Mouse (Mus musculus) heart, postnatal 14 days (tissue): Measurements from ENCODE around the gene Ttyh1. TPM values are rescaled to one million over a fixed set of nuclear protein-coding genes. Genes with fewer than 3 reads are reported as not detected.

Source experiments
- DNase-seq, 2 experiments: peaks; one replicate each; pipeline ENCODE4 v3.0.0; 2021 to 2022
- intact Hi-C: fragments of 180-260 bp; cut with DNase I; formaldehyde crosslinking; loops from one replicate; pipeline ENCODE4 v1.15.1; 2025
- total RNA-seq, 2 experiments: library from RNA; stranded (reverse); gene quantifications; 2 replicates each; pipeline ENCODE4 v1.2.3; 2021

Ttyh1 gene
- total RNA-seq, 2 experiments from 2014 or later, result 1.9 to 2.0 TPM

DNA sequence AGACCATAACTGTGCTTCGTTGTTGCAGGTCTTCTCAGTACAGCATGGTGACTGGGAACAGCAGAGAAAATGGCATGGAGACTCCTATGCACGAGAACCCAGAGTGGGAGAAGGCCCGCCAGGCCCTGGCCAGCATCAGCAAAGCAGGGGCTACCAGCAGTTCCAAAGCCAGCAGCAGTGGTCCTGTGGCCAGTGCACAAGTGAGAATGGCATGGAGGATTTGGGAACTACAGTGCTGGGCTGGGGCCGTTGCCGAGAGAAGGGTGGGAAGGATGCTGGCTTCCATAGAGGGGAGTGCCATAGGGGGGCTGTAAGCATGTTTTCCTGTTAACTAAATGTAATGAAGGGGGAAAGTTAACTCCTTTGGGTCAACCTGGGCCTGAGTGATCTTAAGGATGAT lies 20.2 kb downstream of the Ttyh1 start:
- DNase-seq, result no peak
- intact Hi-C loops, result loop anchor here (5.0 to 10.0 kb wide), 2 partner anchors 155 to 668 kb away; no protein-coding TSS in a partner anchor

DNA sequence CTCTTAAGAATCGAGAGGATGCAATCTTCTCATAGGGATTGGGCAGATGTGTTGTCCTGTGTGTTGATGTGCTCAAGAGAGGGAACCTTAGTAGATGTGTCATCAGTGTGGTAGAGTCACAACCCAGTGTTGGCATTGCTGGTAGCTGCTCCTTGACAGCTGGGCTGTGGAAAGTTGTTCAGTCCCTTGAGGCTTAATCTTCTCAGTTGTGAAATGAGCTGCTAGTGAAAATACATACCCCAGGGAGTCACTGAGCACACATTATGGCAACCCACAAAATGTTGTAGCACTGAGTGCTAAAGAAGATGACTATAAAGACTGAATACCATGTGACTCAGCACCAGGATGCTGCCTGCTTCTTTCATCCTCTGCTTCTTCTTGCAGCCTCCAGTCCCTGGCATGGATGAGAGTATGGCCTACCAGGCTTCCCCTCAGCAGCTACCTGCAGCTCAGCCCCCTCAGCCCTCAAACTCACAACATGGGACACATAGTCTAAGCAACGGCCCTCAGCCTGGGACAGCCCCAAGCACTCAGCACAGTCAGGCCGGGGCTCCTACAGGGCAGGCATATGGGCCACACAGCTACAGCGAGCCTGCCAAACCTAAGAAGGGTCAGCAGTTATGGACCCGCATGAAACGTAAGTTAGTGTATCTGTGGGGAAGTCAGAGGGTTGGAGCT lies 22.6 kb downstream of the Ttyh1 start:
- no peak for DNase-seq
- intact Hi-C loops, result loop anchor here (10.0 kb wide), 2 partner anchors 477 to 943 kb away; partner anchors contain the start of genes Epn1 and Leng1

DNA sequence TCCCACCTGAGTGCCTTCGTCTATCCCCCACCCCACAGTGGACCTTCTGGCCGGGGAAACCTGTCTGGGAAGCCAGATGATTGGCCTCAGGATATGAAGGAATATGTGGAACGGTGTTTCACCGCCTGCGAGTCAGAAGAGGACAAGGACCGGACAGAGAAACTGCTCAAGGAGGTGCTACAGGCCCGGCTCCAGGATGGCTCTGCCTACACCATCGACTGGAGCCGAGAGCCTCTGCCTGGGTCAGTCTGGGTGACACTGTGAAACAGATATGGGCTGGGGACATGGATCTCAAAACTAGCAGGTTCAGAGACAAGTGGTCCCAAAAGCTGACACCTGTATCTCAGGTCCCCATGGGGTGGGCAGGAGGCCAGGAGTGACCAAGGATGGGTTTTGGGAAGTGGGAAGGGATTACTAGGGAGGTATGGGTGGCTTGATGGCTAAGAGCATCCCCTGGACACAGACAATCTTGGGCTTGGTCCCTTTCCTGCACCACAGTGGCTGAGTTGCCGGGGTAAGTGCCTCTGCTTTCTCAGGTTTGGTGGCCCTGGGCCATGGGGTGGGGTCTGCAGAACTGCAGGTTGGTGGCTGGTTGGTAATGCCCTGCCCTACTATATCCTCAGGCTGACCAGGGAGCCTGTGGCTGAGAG lies 23.7 kb downstream of the Ttyh1 start:
- DNase-seq, result no peak
- intact Hi-C loops, result loop anchor here (10.0 kb wide), 2 partner anchors 478 to 942 kb away; partner anchors contain the start of genes Epn1 and Leng1

DNA sequence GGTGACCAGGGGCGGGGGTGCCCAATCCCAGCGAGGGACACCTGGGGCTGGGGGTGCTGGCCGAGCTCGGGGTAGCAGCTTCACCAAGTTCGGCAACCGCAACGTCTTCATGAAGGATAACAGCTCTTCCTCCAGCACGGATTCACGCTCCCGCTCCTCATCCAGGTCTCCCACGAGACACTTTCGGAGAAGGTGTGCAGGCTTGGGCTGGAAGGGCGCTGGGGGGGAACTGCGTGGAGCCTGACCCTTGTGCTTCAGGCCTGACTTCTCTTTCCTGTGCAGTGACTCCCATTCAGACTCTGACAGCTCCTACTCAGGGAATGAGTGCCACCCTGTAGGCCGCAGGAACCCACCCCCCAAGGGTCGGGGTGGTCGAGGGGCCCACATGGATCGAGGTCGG lies 24.3 kb downstream of the Ttyh1 start:
- intact Hi-C loops, result loop anchor here (10.0 kb wide), 2 partner anchors 479 to 941 kb away; partner anchors contain the start of genes Epn1 and Leng1
- DNase-seq, result no peak

DNA sequence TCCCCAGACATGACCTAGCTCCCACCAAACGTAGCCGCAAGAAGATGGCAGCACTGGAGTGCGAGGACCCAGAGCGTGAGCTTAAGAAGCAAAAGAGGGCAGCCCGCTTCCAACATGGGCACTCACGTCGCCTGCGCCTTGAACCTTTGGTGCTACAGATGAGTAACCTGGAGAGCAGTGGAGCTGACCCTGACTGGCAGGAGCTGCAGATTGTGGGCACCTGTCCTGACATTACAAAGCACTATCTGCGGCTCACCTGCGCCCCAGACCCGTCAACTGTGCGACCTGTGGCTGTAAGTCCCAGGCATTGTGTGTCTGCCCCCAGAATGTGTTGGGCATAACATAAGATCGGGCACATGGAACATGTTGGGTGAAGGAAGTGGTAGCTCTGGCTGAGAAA lies 24.8 kb downstream of the Ttyh1 start:
- DNase-seq, result peak in 1 of 2 experiments; percentile 0
- intact Hi-C loops, result loop anchor here (10.0 kb wide), 2 partner anchors 479 to 941 kb away; partner anchors contain the start of genes Epn1 and Leng1

DNA sequence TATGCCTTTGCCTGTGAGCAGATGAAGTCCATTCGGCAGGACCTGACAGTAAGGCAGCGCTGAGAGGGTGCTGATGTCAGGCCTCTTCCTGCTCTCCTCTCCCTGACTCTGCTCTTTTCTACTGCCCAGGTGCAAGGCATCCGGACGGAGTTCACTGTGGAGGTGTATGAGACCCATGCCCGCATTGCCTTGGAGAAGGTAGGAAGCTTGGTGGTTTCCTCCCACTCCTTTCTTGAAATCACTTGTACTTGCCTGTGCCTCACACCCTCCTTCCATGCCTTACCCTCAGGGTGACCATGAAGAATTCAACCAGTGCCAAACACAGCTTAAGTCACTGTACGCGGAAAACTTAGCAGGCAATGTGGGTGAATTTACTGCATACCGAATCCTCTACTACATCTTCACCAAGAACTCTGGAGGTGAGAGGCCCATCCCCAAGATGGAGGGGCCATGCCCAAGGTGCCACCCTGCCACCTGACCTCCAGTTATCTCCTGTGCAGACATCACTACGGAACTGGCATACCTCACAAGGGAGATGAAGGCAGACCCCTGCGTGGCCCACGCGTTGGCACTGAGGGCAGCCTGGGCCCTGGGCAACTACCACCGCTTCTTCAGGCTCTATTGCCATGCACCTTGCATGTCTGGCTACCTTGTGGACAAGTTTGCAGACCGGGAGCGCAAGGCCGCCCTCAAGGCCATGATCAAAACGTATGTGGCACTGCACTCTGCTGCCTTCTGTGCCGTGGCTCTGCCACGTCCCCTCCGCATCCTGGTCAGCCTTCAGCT lies 25.8 kb downstream of the Ttyh1 start:
- intact Hi-C loops, result loop anchor here (10.0 kb wide), 2 partner anchors 480 to 940 kb away; partner anchors contain the start of genes Epn1 and Leng1
- peak in 1 of 2 experiments; percentile 0 for DNase-seq

DNA sequence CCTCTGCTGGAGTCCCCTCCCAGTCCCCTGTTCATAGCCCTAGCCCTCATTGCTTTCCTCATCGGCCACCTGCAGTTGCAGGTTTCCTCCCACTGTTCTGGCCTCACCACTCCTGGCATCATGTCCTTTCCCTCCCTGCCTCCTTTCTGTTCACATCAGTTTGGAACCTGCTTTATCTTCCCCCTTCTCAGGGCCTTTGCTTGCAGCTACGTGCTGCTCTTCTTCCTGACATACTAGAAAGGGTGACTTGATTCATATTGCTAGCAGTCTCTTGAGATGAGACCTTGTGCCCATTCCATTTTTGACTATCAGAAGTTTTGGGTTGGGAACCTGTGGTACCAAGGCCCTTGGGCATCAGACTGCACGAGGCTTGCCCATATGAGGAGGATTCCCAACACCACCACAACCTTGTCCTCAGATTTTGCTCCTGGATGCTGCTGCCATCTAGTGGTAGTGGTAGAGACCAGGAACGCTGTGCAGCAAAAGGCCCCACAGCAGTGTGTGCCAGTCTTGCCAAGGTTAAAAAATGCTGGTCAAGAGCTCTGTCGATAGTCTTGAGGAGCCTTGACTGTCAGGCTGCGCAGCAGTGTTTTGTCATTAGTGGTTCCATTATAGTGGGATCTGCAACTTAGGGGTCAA lies 26.5 kb downstream of the Ttyh1 start:
- intact Hi-C loops, result loop anchor here (10.0 kb wide), 2 partner anchors 481 to 939 kb away; partner anchors contain the start of genes Epn1 and Leng1
- peak; percentile 51 to 66 for DNase-seq

DNA sequence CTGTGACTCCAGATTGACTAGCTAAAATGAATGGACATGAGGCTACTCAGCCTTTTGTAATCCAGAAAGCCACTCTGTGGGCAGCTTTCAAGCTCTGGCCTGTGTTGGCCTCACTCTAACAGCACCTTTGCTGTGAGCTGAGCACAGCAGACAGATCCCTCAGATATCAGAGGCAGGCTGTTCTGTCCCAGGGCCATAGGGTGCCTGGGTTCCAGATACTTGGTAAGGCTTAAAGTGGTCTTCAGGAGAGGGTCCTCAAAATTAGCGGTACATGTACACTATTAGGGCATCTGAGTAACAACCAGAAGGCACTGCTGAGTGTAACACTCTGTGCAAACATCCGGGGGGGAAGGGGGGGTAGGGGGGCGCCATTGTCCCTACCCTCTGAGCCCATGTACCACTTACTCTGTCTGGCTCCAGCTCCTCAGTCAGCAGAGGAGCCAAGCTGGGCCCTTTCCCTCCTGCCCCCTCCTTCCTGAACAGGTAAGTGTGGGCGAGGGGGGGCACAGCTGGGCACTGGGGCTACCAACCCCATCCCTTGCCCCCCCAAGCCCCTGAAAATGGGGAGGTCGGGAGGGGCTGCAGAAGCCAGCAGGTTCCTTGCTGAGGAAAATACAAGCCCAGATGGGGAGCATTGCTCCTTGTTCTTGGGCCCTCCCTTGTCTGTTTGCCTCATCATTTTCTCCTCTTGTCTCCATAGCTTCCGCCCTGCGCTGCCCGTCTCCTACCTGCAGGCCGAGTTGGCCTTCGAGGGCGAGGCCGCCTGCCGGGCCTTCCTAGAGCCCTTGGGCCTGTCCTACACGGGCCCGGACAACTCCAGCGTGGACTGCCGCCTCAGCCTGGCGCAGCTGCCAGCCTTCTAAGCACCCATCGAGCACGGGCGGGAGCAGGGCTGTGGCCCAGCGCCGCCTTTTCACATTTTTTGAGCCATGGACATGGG lies 27.3 kb downstream of the Ttyh1 start:
- DNase-seq, result no peak
- intact Hi-C loops, result loop anchor here (10.0 kb wide), 2 partner anchors 482 to 938 kb away; partner anchors contain the start of genes Epn1 and Leng1

DNA sequence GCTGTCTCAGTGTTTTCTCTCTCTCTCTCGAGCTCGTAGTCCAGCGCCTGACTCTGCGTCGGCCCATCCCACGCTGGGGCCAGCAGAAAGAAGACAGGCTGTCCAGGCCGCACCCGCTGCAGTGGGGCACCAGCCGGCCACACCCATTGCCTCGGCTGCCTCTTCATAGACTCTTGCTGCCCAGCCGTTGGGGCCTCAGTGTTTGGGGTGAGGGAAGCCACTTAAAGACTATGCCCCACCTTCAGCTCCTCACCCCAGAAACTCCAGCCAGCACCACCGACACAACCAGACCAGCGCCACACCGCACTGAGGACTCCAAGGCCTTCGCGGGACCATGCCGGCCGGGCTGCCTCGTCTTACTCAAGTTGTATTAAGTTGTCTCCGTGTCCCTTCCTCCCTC lies 28.2 kb downstream of the Ttyh1 start:
- intact Hi-C loops, result loop anchor here (10.0 kb wide), 2 partner anchors 483 to 937 kb away; partner anchors contain the start of genes Epn1 and Leng1
- DNase-seq, result no peak

DNA sequence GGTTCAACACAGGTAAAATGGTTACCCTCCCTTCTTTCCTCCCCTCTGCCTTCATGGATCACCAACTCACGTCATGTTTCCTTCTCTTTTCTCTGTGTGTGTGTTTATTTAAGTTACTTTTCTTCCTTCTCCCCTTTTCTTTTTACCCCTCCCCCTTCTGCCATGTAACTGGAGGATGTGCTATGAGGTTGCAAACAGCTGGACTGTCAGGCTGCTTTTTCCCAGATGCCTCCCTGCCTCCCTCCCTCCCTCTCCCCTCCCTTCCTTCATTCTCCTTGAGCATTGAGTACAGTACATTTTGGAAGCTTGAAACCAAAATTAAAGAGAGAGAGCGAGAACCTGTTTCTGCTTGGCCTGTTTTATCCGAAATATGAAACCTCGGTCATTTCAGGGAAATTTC lies 28.6 kb downstream of the Ttyh1 start:
- no peak for DNase-seq
- intact Hi-C loops, result loop anchor here (2.0 to 10.0 kb wide), 3 partner anchors 15 to 937 kb away; partner anchors contain the start of genes Epn1 and Leng1

DNA sequence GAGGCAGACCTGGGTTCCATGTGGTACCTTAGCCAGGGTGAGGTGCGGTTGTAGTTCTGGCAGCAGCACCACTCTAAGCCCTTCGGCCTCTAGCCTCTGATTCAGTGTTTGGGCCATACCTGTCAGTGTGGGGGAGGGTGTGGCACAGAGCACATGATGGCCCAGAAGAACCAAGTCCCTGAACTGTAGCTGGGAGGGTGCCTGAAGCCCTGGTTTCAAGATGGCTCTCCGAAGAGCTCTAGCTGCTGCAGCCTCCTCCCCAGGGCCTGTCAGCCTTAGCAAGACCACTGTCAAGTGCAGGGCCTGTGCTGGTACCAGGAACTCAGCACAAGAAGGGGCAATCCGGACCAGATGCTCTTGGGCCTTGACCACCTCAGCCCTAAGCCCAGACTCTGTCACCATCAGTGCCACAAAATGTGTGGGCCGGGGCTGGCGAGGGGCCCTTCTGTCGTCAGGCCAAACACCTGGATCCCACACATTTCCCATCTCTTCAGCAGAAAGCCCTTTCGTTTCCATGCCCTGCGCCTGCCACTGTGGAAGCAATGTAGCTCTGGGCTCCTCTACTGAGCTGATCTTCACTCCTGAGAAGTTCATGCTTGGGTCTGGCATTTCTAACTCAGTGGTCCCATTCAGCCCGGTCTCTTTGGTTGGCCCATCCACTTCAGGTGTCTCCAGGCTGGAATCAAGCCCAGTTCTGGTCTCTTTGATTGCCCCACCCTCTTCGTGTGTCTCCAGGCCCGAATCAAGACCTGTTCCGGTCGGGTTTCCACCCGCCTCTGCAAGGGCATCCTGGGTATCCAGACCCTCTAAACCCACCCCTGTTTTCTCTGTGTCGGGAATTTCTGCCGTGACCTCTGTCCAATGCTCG lies 29.4 kb downstream of the Ttyh1 start:
- intact Hi-C loops, result loop anchor here (2.0 to 10.0 kb wide), 3 partner anchors 14 to 936 kb away; partner anchors contain the start of genes Epn1 and Leng1
- DNase-seq, result no peak

DNA sequence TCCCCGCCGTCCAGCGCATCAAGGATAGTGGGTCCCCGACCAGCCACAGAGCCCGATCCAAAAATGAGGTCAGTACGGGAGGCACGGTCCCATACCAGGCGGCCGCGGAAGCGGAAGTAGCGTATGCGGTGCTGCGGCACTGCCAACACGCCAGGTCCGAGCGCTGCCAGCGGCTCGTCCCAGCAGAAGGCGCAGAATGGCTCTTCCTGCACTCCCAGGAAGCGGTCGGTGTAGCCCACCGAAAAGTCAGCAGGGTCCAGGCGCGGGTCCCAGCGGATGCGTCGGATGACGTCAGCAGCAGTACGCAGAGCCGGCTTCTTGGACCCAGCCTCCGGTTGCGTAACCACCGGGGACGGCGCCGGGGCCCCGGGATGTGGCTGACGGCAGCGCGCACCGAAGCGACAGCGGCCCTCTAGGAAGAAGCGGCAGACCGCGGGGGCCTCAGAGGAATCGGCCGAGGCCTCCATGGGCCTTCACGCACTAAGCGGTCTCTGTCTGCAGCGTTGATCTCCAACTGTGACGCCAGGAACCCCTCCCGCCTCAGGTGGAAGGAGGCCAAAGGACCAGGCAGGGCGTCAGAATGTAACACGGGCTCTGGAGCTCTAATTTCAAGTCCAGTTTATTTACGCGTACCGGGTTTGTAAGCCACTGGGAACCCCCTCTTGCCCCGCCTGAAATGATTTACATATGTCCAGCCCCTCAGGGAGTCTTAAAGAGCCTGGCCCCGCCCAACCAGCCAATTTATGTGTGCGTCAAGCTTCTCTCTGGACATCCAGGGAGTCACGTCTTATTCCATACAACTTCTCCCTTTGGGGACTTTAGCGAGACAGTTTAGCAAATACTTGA lies 30.2 kb downstream of the Ttyh1 start:
- intact Hi-C loops, result loop anchor here (2.0 to 10.0 kb wide), 3 partner anchors 13 to 935 kb away; partner anchors contain the start of genes Epn1 and Leng1

DNA sequence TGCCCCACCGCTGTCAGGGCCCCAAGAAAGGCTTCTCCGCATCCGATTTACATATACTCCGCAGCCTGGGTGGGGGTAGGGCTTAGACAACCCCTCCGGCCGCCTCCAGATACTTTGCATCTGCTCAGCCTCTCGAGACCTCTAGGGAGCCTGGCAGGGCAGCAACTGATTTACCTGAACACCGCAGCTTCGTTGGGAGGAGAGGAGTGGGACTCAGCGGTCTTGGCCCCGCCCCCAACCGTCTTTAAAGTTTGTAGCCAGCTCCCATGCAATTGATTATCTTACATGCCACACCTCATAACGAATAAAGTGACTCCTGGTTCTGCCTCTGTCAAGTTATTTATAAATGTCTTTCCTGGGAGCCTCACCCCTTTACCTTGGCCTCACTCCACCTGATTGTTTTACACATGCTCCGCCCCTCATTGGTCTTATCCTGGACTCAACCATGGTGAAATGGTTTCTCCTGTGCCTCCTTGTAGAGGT lies 30.9 kb downstream of the Ttyh1 start, which contains the start of gene Leng9:
Gene Leng9, minus strand, starts transcription at position 316 of the 483 bp plus-strand sequence.
- intact Hi-C loops, result no loop called here
- DNase-seq, result peak; percentile 36 to 43

More for the DNA sequence above, 30.2 kb downstream of the Ttyh1 start:
- DNase-seq, result peak; percentile 84 to 87

DNA sequence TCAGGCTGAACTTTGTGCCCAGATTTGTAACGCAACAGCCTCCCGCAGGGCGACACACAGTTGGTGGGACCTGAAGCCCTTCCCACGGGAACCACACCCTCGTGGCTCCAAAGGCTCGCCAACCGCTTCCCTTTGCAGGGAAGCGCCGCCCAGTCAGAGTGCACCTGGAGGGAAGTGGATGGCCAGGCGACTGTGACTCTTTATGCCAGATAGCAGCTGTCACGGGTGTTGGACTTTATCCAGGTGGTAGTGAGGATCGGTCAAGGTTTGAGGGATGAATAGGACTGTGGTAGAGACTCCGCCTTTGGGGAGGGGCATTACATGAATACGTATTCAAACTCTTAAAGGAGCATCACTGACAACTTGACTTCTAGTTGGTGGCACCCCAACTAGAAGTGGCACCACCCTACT lies 31.6 kb downstream of the Ttyh1 start:
- DNase-seq, result peak in 1 of 2 experiments; percentile 36
- intact Hi-C loops, result no loop called here

DNA sequence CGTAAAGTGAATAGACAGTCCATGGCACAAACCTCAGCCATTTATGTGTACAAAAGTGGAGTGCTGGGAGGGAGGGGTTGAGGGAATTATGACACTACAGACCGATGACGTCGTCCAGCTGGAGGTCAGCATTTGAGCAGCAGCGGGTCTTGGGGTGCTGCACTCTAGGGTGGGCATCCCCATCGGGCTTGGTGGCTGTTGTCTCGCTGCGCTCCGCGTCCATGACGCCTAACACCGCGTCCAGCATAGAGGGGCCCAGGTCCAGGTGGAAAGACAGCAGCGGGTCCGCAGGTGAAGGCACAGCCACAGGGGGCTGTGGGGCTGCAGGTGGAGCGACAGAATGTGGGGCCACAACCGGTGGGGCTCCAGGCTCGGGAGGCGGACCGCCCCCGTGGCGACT lies 32.0 kb downstream of the Ttyh1 start:
- intact Hi-C loops, result no loop called here
- DNase-seq, result no peak

DNA sequence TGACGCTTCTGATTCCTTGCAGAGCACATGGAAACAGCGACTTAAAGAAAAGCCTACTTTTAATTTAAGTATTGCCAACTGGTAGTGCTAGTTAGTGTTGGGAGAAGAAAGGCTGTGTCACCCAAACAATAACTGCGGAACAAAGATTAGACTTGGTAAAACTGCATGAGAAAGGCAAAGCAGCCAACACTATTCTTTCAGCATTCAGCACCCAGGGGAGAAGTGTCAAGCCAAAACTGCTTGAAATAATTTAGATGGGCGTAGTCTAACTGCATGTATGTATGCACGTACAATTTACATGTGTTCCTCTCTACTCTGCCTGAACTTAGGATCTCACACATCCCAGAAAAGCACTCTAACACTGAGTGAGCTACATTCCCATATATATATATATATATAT lies 35.1 kb downstream of the Ttyh1 start:
- intact Hi-C loops, result no loop called here
- no peak for DNase-seq
